Comparison of ENCODE assay signal across 21 mouse cellular contexts in genomic region chr6:77139306-77139920, GRCm38 (mm10).
"Had no signal": no experiment of that assay in that cellular context is flagged by ENCODE, and none has a peak within 500 bp of the region (broad histone marks: within the 10 kb centered on the region; RNA-seq: fewer than 3 reads in every experiment).

No protein-coding gene starts in this region.

- H3K36me3 ChIP-seq: limb, embryonic 10.5 days; limb, embryonic 13.5 days; liver, embryonic 12.5 days; liver, embryonic 15.5 days; lung, embryonic 15.5 days; midbrain, embryonic 10.5 days had no signal

- H3K4me1 ChIP-seq: limb, embryonic 10.5 days; limb, embryonic 13.5 days; liver, embryonic 12.5 days; liver, embryonic 15.5 days; lung, embryonic 15.5 days; megakaryocyte, embryonic 14.5 days; midbrain, embryonic 10.5 days had no signal

- DNase-seq: kidney, adult 2 months; kidney, postnatal 25 days; liver; lung, adult 18-20 months; lung, postnatal 10 days; lung, postnatal 36 days; midbrain, embryonic 14.5 days; right cerebral cortex, adult 18-20 months; right cerebral cortex, postnatal 14 days; right cerebral cortex, postnatal 4 days; thymus, postnatal 25 days had no signal

- H3K4me2 ChIP-seq: limb, embryonic 13.5 days; liver, embryonic 12.5 days; liver, embryonic 15.5 days; lung, embryonic 15.5 days had no signal

- ATAC-seq: intestine, postnatal 0 days; liver, embryonic 12.5 days had no signal

- H3K9me3 ChIP-seq: limb, embryonic 10.5 days; limb, embryonic 13.5 days; liver, embryonic 12.5 days; liver, embryonic 15.5 days; lung, embryonic 15.5 days; megakaryocyte, embryonic 14.5 days; midbrain, embryonic 10.5 days had no signal

- H3K27ac ChIP-seq: kidney, postnatal 0 days; limb, embryonic 10.5 days; limb, embryonic 13.5 days; liver, embryonic 12.5 days; liver, embryonic 15.5 days; lung, embryonic 15.5 days; midbrain, embryonic 10.5 days; stomach, postnatal 0 days had no signal

- H3K27me3 ChIP-seq: limb, embryonic 13.5 days; liver, embryonic 12.5 days; liver, embryonic 15.5 days; lung, embryonic 15.5 days; megakaryocyte, embryonic 14.5 days had no signal

- H3K9ac ChIP-seq: limb, embryonic 13.5 days; liver, embryonic 12.5 days; liver, embryonic 15.5 days; lung, embryonic 15.5 days had no signal

- H3K4me3 ChIP-seq: limb, embryonic 10.5 days; limb, embryonic 13.5 days; liver, embryonic 12.5 days; liver, embryonic 15.5 days; lung, embryonic 15.5 days; megakaryocyte, embryonic 14.5 days; midbrain, embryonic 10.5 days had no signal
